Mouse (Mus musculus) MEL-GATA-1-ER (cell line): ENCODE results near the gene Klhdc2.

Source experiments
- DNase-seq: peaks from one replicate; pipeline ENCODE4 v3.0.0-alpha.2; 2012; ENCODE audit warnings: low read depth; ENCODE audit errors: extremely low read depth

The Klhdc2 gene

DNA sequence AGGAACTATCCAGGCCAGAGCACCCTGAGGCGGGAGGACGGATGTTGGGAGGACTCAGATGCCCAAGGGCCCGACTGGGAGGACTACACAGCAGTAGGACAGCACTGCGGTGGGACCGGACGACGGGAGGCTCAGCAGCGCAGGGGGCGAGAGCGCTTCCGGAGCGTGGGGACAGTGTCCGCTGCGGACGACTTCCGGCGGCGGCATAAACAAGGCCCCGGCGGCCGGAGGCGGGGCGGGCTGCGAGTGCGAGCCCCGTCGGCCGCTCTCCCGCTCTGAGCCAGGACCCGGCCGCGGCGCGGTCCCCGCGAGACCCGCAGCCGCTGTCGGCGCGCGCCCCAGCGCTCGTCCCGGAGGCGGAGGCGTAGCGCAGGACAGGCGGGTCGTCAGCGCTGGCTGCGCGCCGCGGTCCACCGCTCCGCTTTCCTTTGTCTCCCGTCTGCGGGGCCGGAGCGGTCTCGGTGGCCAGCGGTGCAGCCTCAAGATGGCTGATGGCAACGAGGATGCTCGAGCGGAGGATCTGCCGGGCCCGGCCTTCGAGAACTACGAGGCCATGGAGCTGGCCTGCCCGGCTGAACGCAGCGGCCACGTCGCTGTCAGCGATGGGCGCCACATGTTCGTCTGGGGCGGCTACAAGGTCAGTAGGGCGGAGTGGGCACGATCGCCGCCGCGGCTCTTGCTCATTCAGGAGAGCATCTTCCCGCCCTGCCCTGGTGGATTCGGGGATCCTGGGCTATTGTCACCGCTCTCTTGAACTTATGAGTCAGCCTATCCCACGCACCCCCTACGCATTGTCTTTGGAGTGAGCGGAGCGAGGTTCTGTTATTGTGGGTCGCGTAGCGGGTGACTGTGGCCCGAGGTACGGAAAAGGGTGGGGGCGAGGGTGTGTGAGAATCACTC is at the start of gene Klhdc2:
Klhdc2 (plus strand) TSS at position 171 of the 900 bp plus-strand sequence.
- DNase-seq: peak; percentile 63

DNA sequence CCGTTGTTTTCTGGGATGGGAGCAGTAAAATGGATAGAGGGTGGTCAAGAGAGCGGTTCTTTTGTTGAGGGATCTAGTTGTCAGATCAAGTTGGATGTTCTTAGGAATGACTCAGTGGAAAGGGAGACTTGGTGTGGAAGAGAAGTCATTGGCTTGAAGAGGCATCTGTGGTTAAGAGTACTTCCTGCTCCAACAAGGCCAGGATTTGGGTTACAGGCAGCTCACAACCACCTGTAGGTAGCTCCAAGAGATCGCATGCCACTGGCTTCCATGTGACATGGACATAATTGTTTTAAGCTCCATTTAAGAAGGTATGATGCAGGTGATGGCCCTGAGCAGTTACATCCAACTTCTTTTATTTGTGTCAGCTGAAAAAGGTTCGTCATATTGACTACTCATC is 46.7 kb upstream of the Klhdc2 start:
- DNase-seq: no peak

DNA sequence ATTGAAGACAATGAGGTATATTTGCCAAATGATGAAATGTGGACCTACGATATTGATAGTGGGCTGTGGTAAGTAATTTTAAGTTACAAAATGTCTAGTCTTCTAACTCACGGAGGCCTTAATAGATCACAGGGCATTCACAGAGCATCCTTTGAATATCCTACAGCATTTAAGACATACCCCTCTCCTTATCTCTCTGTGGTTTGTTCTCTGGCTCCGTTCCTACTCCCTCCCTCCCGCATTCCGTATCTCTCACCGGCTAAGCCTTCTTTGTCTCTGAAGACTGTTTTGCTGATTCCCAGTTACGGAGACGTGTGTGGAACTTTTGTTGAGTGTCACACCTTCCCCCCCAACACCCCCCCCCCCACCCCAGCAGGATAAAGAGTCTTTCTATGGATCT is 45.7 kb upstream of the Klhdc2 start:
- DNase-seq: peak; percentile 59

DNA sequence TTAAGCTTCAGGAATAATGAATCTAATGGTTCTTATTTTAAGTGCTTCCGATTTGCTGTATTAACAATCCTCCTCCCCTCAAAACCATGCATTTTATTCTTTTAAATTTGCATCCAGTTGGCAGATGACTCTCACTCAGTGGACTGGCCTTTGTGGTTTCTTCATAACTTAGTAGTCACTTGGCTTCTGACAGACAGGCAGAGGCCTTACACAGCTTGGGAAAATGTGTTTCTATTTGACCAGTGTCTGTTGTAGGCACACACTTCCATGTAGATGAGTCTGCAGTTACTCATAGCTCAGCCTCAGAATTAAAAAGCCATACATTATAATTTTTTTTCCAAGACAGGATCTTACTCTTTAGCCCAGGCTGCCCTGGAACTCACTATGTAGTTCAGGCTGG is 42.7 kb upstream of the Klhdc2 start:
- DNase-seq: no peak

DNA sequence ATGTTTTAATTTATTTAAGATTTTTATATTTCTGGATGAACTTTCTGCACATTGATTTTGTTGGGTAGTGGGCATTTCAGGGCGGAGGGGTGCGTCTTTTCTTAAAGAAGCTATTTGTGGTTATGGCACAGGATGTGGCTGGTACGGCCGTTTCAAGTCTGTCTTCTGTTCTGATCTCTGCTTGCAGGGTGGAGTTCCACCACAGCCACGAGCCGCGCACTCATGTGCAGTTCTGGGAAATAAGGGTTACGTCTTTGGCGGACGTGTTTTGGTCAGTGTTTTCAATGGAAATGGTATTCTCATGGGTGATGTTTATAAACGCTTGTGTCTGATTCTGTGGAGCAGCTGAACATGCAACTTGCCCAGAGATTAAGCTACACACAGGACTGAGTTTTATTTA is 38.6 kb upstream of the Klhdc2 start:
- DNase-seq: no peak

DNA sequence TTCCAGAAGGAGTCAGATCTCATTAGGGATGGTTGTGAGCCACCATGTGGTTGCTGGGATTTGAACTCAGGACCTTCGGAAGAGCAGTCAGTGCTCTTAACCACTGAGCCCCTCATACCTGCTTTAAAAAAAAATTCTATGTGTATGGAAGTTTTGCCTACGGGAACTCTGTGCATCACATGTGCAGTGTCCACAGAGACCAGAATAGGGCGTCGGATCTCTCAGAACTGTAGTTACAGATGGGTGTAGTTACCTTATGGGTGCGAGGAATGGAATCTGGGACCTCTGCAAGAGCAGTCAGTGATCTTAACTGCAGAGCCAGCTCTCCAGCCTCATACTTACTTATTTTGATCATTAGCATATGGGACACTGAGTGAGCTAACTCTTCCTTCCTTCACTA is 34.2 kb upstream of the Klhdc2 start:
- DNase-seq: no peak

DNA sequence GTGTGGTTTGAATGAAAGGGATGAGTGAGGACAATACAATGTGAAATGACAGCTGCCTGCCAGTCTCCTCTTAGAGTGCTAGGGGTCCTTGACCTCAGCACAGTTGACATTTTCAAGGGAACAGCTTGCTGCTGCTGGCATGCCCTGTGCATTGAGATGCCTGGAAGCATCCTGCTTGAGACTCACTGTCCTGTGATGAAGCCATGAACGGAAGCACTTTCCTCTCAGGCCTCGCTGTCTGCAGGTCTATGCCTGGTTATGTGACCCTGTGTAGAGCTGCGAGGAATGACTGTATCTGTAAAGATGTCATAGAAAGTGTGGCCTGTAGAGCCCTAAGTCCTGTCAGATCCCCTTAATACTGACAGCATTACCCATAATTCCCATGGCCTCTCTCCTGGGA is 31.4 kb upstream of the Klhdc2 start:
- DNase-seq: no peak

DNA sequence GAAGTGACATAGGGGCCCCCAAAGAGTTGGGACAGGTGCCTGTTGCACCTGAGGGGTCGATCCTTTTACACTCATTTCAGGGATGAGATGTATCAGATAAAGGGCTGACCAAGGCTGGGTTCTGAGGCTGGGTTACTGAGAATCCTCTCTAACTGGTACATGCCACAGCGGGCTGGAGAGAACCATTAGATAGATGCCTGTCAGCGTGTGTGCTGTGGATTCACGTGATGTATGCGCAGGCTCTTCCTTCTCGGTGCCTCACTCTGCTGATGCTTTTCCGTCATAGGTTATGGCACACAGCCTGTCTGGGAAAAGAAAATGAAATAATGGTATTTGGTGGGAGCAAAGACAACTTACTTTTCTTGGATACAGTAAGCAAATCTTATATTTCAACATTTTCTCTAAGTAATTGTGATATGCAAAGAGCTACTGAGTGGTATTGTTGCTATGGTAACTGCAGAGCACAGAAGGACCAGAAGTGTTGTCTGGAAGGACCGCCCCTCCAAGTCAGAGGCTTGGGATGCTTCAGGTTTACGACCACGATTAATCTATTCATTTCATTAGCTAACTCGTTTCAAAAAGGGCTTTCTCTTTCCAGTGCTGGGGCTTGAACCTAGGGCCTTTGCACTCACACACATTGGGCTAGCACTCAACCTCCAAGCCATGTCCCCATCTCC is 28.4 kb upstream of the Klhdc2 start:
- DNase-seq: no peak

DNA sequence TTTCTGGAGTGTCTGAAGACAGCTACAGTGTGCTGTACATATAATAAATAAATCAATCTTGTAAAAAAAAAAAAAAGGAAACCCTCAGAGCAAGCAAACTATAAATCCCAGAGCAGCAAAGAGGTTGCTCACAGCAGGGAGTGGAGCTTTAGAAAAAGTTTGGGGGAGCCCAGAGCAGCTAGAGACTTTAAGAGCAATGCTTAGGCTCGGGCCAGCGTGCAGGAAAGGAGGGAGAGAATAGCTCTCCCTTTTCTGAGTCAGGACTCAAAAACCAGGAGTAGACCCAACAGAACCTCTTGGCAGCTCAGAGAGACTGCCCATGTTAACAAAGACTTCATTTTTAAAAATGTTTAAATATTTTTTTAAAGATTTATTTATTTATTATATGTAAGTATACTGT is 27.5 kb upstream of the Klhdc2 start:
- no peak for DNase-seq

DNA sequence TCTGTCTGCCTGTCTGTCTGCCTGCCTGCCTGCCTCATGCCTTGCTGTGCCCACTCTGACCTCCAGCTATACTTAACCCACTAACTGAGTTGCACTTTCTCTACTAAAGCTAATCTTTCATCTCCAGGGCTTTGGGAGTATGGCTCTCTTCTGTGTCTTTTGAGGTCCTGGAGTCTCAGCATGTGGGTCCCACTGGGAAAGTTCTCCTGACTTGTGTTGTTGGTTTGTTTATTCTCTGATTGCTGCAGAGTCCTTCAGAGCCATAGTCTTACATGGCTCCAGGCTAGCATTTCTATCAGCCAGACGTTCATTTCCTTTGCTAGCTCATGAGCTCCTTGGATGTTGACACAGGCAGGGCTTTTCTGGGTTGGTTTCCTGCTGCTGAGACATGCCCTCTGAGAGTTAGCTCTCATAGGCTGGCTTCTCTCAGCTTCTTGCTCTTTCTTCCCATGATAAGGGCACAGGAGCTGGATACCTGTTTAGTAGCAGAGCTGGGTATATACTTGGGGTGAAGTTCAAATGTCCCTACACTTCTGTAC is 16.5 kb upstream of the Klhdc2 start:
- DNase-seq: no peak

DNA sequence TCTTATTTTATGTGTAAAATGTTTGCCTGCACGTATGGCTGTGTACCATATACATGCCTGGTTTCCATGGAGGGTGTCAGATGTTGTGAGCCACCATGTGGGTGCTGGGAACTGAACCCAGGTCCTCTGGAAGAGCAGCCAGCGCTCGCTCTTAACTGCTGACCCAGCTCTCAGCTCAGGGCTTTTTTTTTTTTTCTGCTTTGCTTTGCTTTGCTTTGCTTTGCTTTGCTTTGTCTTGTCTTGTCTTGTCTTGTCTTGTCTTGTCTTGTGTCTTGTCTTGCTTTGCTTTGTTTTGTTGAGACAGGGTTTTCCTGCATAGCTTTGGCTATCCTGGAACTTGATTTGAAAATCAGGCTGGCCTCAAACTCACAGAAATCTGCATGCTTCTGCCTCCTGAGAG is 15.6 kb upstream of the Klhdc2 start:
- DNase-seq: no peak

DNA sequence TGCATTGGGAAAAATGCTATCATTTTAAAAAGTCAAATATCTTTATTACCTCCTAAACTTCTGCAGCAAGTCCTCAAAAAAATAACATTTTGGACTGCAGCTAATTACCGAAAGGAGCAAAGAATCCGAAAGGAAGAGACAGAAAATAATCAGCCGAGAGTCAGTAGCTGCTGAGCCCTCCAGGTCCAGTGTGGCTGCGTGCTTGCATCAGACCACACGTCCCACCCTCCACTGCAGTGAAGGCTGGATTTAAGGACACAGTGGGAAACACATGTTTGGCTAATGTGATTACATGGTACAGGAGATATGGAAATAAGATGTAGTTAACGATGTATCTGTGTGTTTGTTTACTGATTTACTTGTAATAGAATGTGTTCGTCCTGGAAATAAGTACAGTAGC is 13.3 kb upstream of the Klhdc2 start:
- no peak for DNase-seq

DNA sequence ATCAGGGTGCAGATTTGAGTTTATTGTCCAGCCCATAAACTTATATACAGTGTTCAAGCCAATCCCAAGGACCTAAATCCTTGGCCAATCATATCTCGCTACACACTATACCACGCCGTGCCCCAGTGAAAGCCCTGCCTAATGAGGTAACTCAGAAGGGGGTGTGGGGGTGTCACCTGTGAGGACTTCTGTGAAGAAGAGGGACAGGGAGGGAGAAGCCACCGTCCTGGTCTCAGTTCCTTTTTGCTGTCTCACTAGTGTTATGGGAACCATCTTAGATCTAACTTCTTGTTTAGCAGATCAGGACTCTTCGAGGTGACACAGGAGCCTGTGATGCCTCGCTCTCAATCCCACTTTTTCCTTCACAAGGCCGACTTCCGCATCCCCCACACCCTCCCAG is 8.9 kb upstream of the Klhdc2 start:
- DNase-seq: no peak

DNA sequence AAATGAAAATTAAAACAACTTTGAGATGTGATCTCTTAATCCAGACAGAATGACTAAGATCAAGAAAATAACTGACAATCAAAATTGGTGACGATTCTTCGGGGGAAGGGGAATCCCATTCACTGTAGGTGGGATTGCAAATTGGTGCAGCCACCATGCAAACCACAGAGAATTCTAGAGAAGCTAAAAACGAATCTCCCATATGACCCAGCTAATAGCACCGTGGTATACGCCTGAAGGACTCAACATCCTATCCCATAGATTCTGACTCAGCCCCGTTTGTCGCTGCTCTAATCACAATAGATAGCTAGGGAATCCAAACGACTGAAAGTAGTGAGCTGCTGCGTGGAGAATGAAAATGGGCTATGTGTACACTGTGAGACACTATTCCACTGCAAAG is 7.8 kb upstream of the Klhdc2 start:
- no peak for DNase-seq

DNA sequence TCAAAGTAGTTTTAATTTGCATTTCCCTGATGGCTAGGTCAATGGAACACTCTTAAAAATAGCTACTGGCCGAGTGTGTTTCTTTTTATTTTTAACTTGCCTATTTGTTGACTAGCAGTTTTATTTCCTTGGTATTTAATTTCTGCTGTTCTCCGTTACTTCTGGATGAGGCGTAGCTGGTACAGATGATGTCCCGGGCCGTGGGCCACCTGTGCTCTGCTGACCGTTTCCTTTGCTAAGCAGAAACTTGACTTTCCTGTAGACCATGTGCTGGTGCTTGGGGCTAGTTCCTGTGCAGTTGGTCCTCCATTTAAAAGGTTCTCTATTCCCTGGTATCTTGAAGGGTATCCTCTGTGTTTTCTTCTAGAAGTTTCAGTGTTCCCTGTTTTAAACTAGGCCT is 4.1 kb upstream of the Klhdc2 start:
- no peak for DNase-seq

DNA sequence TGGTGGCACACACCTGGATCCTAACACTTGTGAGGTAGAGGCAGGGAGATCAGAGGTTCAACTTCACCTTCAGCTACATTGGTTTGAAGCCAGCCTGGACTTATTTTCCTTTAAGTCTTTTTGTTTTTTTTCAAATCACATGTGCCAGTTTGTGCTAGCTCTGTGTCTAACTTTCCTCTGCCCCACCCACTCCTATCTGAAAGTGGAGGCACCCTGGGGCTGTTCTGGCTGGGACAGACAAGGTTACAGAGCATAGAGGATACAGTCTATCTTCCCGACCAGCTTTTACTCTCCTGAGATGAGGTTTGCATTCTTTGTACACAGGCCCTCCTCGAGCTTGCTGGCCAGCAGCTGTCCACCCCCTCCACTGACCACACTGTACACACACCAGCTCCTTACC is 2.7 kb upstream of the Klhdc2 start:
- DNase-seq: peak; percentile 43

DNA sequence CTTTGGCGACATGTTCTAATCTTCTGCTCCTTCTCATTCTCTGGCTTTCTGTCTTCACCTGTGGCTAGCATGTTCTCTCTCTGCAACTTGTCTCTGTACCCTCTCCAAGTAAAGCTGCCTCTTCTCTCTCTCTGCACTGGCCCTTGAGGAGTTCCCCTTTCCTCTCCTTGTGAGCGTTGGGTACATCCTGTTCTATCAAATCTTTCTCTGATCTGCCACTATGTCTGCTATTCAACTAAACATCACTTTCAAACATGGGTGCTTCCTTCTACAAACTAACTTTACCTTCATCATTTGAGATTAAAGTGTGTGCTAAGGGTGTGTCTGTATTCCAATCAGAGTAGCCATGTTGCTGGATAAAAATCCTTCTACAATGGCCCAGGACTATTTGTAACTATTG is 1.5 kb upstream of the Klhdc2 start:
- peak; percentile 14 for DNase-seq

DNA sequence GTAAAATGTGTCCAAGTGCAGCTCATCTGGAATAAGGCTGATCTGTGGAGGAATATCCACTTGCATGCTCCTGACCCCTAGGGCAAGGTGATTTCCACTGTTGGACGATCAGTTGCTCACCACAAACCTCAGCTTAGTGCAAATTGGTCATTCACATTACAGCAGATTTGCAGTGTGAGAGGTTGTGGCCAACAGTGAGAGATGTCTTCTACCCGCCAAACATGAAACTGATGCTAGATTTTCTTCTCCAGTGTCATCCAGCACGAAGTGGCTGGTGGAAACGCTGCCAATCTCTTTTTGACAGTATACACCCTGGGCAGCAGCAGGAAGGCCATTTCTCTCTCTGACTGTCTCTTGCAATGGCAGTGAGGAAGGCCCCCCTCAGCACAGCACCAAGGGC is 830 bp upstream of the Klhdc2 start:
- DNase-seq: no peak

DNA sequence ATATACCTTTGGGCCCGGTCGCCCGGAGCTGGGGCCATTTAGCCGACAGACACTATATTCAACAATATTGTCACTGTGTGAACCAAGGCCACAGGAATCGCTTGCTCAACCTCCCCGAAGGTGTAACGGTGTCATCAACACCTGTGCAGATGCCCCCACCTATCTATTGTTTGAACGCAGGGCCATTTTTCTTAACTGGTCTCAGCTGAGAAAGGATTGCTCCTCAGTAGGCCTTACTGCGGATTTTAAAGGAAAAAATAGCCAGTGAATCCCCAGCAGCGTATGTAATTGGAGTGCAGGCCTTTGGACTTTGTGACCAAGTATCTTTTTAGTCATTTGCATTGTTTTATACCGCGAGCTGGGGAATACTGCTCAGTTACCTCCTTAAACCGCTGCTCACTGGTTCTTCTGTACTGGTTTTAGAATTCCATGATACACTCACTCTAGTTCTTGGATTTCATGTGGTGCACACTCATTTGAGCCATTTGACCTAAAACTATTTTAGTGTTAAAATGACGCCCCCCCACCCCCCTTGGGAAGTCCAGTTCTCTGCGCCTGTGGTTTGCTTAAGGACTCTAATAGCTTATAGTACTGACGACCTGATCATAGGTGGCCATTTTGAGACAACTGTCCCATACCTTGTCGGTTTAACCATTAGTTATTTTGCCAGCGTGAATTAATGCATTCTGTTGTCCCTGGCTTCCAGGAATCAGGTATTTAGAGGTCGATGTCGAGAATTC is 1.1 kb downstream of the Klhdc2 start:
- peak; percentile 20 for DNase-seq

DNA sequence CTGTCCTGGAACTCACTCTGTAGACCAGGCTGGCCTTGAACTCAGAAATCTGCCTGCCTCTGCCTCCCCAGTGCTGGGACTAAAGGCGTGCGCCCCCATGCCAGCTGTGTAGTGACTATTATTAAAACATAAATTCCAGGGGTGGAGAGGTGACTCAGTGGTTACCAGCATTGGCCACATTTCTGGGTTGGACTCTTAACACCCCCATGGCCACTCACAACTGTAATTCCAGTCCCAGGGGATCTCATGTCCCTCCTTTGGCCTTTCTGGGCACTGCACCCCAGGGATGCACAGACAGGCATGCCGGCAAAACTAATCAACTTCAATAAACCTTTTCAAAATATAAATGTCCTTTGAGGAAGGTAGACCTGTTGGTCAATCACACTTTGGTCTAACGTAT is 1.8 kb downstream of the Klhdc2 start:
- no peak for DNase-seq

DNA sequence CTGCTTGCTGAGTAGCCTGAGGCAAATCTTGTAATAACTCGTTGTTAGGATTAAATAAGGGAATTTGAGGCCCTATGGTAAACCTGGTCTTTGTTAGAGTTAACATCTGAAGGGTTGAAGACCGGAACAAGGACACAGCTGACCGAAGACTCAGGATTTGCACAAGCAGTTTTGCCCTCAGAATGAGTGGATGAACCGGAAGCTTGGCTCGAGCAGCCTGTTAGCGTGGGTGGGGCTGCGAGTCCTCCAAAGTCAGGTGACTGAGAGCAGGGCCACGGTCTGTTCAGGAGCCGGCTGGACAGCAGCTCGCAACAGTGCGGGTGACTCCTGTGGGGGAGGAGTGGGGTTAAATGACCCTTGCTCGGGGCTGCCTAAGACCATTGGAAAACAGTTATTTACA is 2.8 kb downstream of the Klhdc2 start:
- no peak for DNase-seq

DNA sequence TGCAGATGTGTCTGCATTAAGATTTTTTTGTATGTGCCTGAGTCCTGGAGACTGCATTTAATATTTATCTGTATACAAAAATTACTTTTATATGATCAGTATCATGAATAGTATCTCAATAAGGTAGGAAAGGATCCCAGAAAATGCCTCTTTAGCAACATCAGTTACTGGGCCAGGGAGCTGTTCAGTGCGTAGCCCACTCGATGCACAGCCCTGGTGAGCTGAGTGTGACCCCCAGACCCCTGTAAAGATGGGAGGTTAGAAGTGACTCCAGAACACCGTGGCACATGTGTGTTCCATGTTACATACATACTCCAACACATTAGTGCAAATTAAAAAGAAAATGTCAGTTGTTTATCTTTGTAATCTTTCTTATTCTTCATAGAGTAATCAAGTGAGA is 3.4 kb downstream of the Klhdc2 start:
- no peak for DNase-seq
